In genomic region chr12:13035108-13035741, GRCm38 (mm10) we compare ENCODE assay signal across 24 mouse cellular contexts.
DNase-seq lines count a peak whose midpoint lies in the region; ATAC-seq and TF ChIP-seq lines count a peak whose summit lies in the region.
"Had no signal": no experiment of that assay in that cellular context is flagged by ENCODE, and none has a peak within 500 bp of the region (broad histone marks: within the 10 kb centered on the region; RNA-seq: fewer than 3 reads in every experiment).

No protein-coding gene starts in this region.

- H3K36me3 ChIP-seq in midbrain, embryonic 13.5 days: no peaks in the 10 kb centered on the region
- H3K36me3 ChIP-seq in midbrain, embryonic 14.5 days (ENCODE audit: control insufficient read depth, insufficient read depth, low read length): no peaks in the 10 kb centered on the region
- no peaks in the 10 kb centered on the region for H3K36me3 ChIP-seq in forebrain, embryonic 15.5 days
- no peaks in the 10 kb centered on the region for H3K36me3 ChIP-seq in liver, postnatal 0 days (replicated peaks; ENCODE audit: insufficient read depth, low read length)
- H3K36me3 ChIP-seq: heart, embryonic 10.5 days; hindbrain, embryonic 15.5 days; kidney, embryonic 15.5 days; limb, embryonic 15.5 days; neural tube, embryonic 15.5 days had no signal

- no peak overlapping the region for H3K27ac ChIP-seq in midbrain, embryonic 13.5 days
- no peak overlapping the region for H3K27ac ChIP-seq in midbrain, embryonic 14.5 days (replicated peaks; ENCODE audit: low read depth, low read length)
- H3K27ac ChIP-seq in forebrain, embryonic 15.5 days (replicated peaks): peak overlapping the region; percentile 73
- no peak overlapping the region for H3K27ac ChIP-seq in layer of hippocampus, adult 2 months
- no peak overlapping the region for H3K27ac ChIP-seq in liver, postnatal 0 days (ENCODE audit: low read depth)
- H3K27ac ChIP-seq: heart, embryonic 10.5 days; hindbrain, embryonic 15.5 days; kidney, embryonic 15.5 days; limb, embryonic 15.5 days; liver, embryonic 14.5 days; macrophage; neural tube, embryonic 15.5 days had no signal

- 77% methylated on average over 5 of the region's 5 CpGs for WGBS in midbrain, embryonic 13.5 days
- 89% methylated on average over 5 of the region's 5 CpGs for WGBS in midbrain, embryonic 14.5 days
- 59% methylated on average over 5 of the region's 5 CpGs for WGBS in forebrain, embryonic 15.5 days
- WGBS in liver, postnatal 0 days (ENCODE audit: insufficient replicate concordance): 75% methylated on average over 5 of the region's 5 CpGs

- TF ChIP-seq EP300 in liver, postnatal 0 days (IDR thresholded peaks at IDR 0.05; ENCODE audit: low read depth): no peak

- no peaks in the 10 kb centered on the region for H3K4me1 ChIP-seq in midbrain, embryonic 13.5 days (replicated peaks)
- no peaks in the 10 kb centered on the region for H3K4me1 ChIP-seq in midbrain, embryonic 14.5 days (ENCODE audit: control insufficient read depth, insufficient read depth, low read length)
- H3K4me1 ChIP-seq in forebrain, embryonic 15.5 days: peaks cover 19% of the 10 kb centered on the region
- H3K4me1 ChIP-seq in liver, postnatal 0 days (ENCODE audit: insufficient read depth): no peaks in the 10 kb centered on the region
- H3K4me1 ChIP-seq: heart, embryonic 10.5 days; hindbrain, embryonic 15.5 days; kidney, embryonic 15.5 days; limb, embryonic 15.5 days; neural tube, embryonic 15.5 days had no signal

- no peaks in the 10 kb centered on the region for H3K27me3 ChIP-seq in midbrain, embryonic 13.5 days
- no peaks in the 10 kb centered on the region for H3K27me3 ChIP-seq in midbrain, embryonic 14.5 days (ENCODE audit: control insufficient read depth, insufficient read depth, low read length)
- H3K27me3 ChIP-seq in forebrain, embryonic 15.5 days: no peaks in the 10 kb centered on the region
- no peaks in the 10 kb centered on the region for H3K27me3 ChIP-seq in liver, postnatal 0 days (ENCODE audit: insufficient read depth, low read length)
- H3K27me3 ChIP-seq: hindbrain, embryonic 15.5 days; kidney, embryonic 15.5 days; limb, embryonic 15.5 days; neural tube, embryonic 15.5 days had no signal

- no peak for DNase-seq in midbrain, embryonic 14.5 days
- DNase-seq in layer of hippocampus, adult 2 months (ENCODE audit: low spot score in 2 of 2): peak; percentile 75 to 83
- no peak for DNase-seq in cerebellum, postnatal 4 days (ENCODE audit: low spot score in 2 of 2)
- DNase-seq in liver, postnatal 0 days: no peak
- DNase-seq in thymus, postnatal 14 days: no peak
- DNase-seq: adrenal gland, adult 2 months; cerebellum, adult 2 months; cerebellum, postnatal 25 days; embryo, embryonic 11 days; gastrocnemius, postnatal 14 days; heart, postnatal 4 days; kidney, postnatal 36 days; left cerebral cortex, postnatal 4 days had no signal

- ATAC-seq in midbrain, embryonic 13.5 days: peak; percentile 34; the same call in 1 of the 2 replicates
- no peak; the same call in 1 of the 2 replicates for ATAC-seq in midbrain, embryonic 14.5 days (ENCODE audit: low FRiP score, low TSS enrichment)
- ATAC-seq in forebrain, embryonic 15.5 days (replicated peaks): peak; percentile 85
- 0 out of 2 replicates have a peak, but pooled peaks have one; percentile 6 for ATAC-seq in neutrophil, adult 5-6 weeks (ENCODE audit: extremely low read depth, insufficient number of reproducible peaks, low FRiP score, poor library complexity, severe bottlenecking)
- ATAC-seq in liver, postnatal 0 days: no peak
- ATAC-seq: intestine, embryonic 16.5 days had no signal

- H3K9ac ChIP-seq in midbrain, embryonic 13.5 days (replicated peaks): no peak overlapping the region
- no peak overlapping the region for H3K9ac ChIP-seq in midbrain, embryonic 14.5 days (replicated peaks; ENCODE audit: low read length)
- H3K9ac ChIP-seq in forebrain, embryonic 15.5 days (replicated peaks): no peak overlapping the region
- H3K9ac ChIP-seq in liver, postnatal 0 days (replicated peaks): no peak overlapping the region
- H3K9ac ChIP-seq: hindbrain, embryonic 15.5 days; kidney, embryonic 15.5 days; limb, embryonic 15.5 days; liver, embryonic 14.5 days; neural tube, embryonic 15.5 days had no signal

- no peak overlapping the region for H3K4me2 ChIP-seq in midbrain, embryonic 13.5 days (replicated peaks)
- no peak overlapping the region for H3K4me2 ChIP-seq in midbrain, embryonic 14.5 days (ENCODE audit: low read length)
- H3K4me2 ChIP-seq in forebrain, embryonic 15.5 days (replicated peaks): no peak overlapping the region
- H3K4me2 ChIP-seq in liver, postnatal 0 days (ENCODE audit: low read depth, low read length): no peak overlapping the region
- H3K4me2 ChIP-seq: hindbrain, embryonic 15.5 days; kidney, embryonic 15.5 days; limb, embryonic 15.5 days; neural tube, embryonic 15.5 days had no signal

- no peaks in the 10 kb centered on the region for H3K9me3 ChIP-seq in midbrain, embryonic 13.5 days
- H3K9me3 ChIP-seq in midbrain, embryonic 14.5 days (ENCODE audit: control insufficient read depth, low read length): no peaks in the 10 kb centered on the region
- no peaks in the 10 kb centered on the region for H3K9me3 ChIP-seq in forebrain, embryonic 15.5 days
- no peaks in the 10 kb centered on the region for H3K9me3 ChIP-seq in liver, postnatal 0 days (ENCODE audit: low read length)
- H3K9me3 ChIP-seq: heart, embryonic 10.5 days; hindbrain, embryonic 15.5 days; kidney, embryonic 15.5 days; limb, embryonic 15.5 days; neural tube, embryonic 15.5 days had no signal

- no peak overlapping the region for H3K4me3 ChIP-seq in midbrain, embryonic 13.5 days (replicated peaks)
- no peak overlapping the region for H3K4me3 ChIP-seq in midbrain, embryonic 14.5 days (replicated peaks; ENCODE audit: low read depth, low read length)
- no peak overlapping the region for H3K4me3 ChIP-seq in forebrain, embryonic 15.5 days
- H3K4me3 ChIP-seq in layer of hippocampus, adult 2 months: no peak overlapping the region
- H3K4me3 ChIP-seq in liver, postnatal 0 days (ENCODE audit: low read depth, low read length): no peak overlapping the region
- H3K4me3 ChIP-seq: heart, embryonic 10.5 days; hindbrain, embryonic 15.5 days; kidney, embryonic 15.5 days; limb, embryonic 15.5 days; neural tube, embryonic 15.5 days had no signal

- no peak for TF ChIP-seq CTCF in layer of hippocampus, adult 2 months (conservative IDR thresholded peaks at IDR 0.05)
- TF ChIP-seq CTCF in liver, postnatal 0 days (IDR thresholded peaks at IDR 0.05; ENCODE audit: low read depth): no peak

Comparison
In these comparisons a context has a peak if more than half of its experiments do, and no peak if none do; other contexts are left out.
1. ATAC-seq: peak in midbrain, embryonic 13.5 days (single experiment), forebrain, embryonic 15.5 days (single experiment) and neutrophil, adult 5-6 weeks (single experiment); none in midbrain, embryonic 14.5 days (single experiment) and liver, postnatal 0 days (single experiment).
2. DNase-seq: peak in layer of hippocampus, adult 2 months (2 of 2); none in midbrain, embryonic 14.5 days (single experiment), cerebellum, postnatal 4 days (0 of 2), liver, postnatal 0 days (single experiment) and thymus, postnatal 14 days (single experiment).